Mouse (Mus musculus) heart, embryonic 16.5 days (tissue): ENCODE data around the gene Hgf. TPM values are rescaled to one million over a fixed set of nuclear protein-coding genes. Genes with fewer than 3 reads are reported as not detected.

Source experiments
- polyA plus RNA-seq: library from polyadenylated mRNA; unstranded; fragments of >200 nt; fragmentation: Nextera tagmentation; extraction: Ambion mirVana; gene quantifications from 2 replicates; pipeline ENCODE4 v1.2.1, GENCODE M21; 2015

Hgf gene
- polyA plus RNA-seq, 1 experiment from 2014 or later = 0.88 TPM

Other genes starting within 250 kb of the Hgf start
- 0.07 TPM in 1 of 2 replicates, not detected in the other for gene Gm28710, start 238.3 kb downstream of the Hgf start, polyA plus RNA-seq